Mouse (Mus musculus) right cerebral cortex, adult 18-20 months (tissue): Measurements from ENCODE around the gene Klrg1.

Experiments used
- DNase-seq: peaks from one replicate; pipeline ENCODE4 v3.0.0; 2022; ENCODE audit warnings: mixed read lengths

The Klrg1 gene

GRCm38 (mm10) chr6:122291735-122292134, 9.1 kb upstream of the Klrg1 start:
- DNase-seq: no peak

- no peak for DNase-seq
These were observed 8.6 kb upstream of the Klrg1 start for GRCm38 (mm10) chr6:122291264-122291663.

- no peak for DNase-seq
These were observed 7.6 kb upstream of the Klrg1 start for GRCm38 (mm10) chr6:122290253-122290652.

- DNase-seq: no peak
These were observed 6.6 kb upstream of the Klrg1 start for GRCm38 (mm10) chr6:122289313-122289712.

GRCm38 (mm10) chr6:122288263-122288662, 5.6 kb upstream of the Klrg1 start:
- no peak for DNase-seq

GRCm38 (mm10) chr6:122284823-122285222, 2.1 kb upstream of the Klrg1 start:
- DNase-seq: no peak

- no peak for DNase-seq
These were observed 1.6 kb upstream of the Klrg1 start for GRCm38 (mm10) chr6:122284304-122284703.

GRCm38 (mm10) chr6:122283429-122283828, 747 bp upstream of the Klrg1 start:
- DNase-seq: no peak

GRCm38 (mm10) chr6:122276565-122276964, 6.1 kb downstream of the Klrg1 start:
- no peak for DNase-seq

- DNase-seq: no peak
These were observed 8.1 kb downstream of the Klrg1 start for GRCm38 (mm10) chr6:122274546-122274945.

GRCm38 (mm10) chr6:122270152-122270551, 12.5 kb downstream of the Klrg1 start:
- no peak for DNase-seq

GRCm38 (mm10) chr6:122269170-122269569, 13.5 kb downstream of the Klrg1 start:
- no peak for DNase-seq

- DNase-seq: peak; percentile 19
These were observed 14.1 kb downstream of the Klrg1 start for GRCm38 (mm10) chr6:122268561-122268960.

GRCm38 (mm10) chr6:122262543-122262942, 20.1 kb downstream of the Klrg1 start:
- DNase-seq: no peak

GRCm38 (mm10) chr6:122252146-122252545, 30.5 kb downstream of the Klrg1 start:
- no peak for DNase-seq

GRCm38 (mm10) chr6:122250033-122250432, 32.6 kb downstream of the Klrg1 start:
- DNase-seq: no peak
